Mouse (Mus musculus): ENCODE measurements around the gene Stx16. TPM values are rescaled to one million over a fixed set of nuclear protein-coding genes. Genes with fewer than 3 reads are reported as not detected.
A peak's percentile ranks its signal among the peaks of the same experiment; 100 is the strongest.

The Stx16 gene
- polyA plus RNA-seq, 1 experiment from 2014 or later = 12.3 TPM

GRCm38 (mm10) chr2:174075072-174075570, 987 bp upstream of the Stx16 start:
- DNase-seq (ENCODE audit: low spot score) = peak; percentile 14

DNA sequence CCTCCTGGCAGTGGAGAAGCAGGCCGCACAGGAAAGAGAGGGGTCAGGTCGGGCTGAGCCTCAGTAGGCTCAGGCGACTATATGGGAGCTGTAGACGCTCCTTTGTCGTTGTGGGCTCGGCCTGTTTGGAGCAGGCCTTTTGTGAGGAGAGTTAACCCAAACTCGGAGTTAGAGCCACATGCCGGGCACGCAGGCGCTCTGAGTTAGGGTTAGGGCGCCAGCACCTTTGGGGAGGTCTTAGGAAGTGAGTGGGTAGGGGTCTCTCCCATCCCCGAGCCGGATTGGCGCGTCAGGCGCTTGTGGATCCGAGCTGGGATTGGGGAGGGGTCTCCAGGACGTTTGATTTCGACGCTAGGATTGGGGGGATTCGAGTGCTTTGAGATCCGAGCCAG, 321 bp downstream of the Stx16 start:
- no peak for DNase-seq (ENCODE audit: low spot score)

DNA sequence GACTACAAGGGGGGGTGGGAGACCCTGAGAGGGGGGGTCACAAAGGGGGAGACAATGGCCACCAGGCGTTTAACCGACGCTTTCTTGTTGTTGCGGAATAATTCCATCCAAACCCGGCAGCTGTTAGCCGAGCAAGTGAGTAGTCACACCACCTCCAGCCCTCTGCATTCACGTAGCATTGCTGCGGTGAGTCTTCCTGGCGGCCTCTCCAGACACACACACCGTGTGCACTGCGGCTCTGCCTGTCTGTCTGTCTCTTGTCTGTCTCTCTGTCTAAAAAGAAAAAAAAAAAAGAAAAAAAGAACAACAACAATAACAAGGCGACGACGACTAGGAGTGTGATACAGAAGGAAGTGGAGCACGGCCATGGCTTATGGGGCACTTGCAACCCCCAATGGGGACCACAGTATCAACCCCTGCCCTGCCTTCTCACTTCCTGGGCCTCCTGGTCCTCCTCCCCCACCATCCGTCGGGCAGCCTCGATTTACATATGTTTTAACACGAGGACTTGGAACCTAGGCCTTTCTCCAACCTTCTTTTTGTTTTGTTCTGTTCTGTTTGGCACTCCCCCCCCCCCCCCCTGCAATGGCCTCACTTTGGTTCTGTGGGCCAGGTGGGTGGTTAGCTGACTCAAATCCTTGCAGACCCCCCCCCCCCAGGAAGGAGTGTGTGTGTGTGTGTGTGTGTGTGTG, 1.0 kb downstream of the Stx16 start:
- peak; percentile 76 for DNase-seq (ENCODE audit: low spot score)

GRCm38 (mm10) chr2:174077776-174078338, 1.7 kb downstream of the Stx16 start:
- peak; percentile 15 for DNase-seq (ENCODE audit: low spot score)

GRCm38 (mm10) chr2:174081833-174082232, 5.7 kb downstream of the Stx16 start:
- no peak for DNase-seq (ENCODE audit: low spot score)

DNA sequence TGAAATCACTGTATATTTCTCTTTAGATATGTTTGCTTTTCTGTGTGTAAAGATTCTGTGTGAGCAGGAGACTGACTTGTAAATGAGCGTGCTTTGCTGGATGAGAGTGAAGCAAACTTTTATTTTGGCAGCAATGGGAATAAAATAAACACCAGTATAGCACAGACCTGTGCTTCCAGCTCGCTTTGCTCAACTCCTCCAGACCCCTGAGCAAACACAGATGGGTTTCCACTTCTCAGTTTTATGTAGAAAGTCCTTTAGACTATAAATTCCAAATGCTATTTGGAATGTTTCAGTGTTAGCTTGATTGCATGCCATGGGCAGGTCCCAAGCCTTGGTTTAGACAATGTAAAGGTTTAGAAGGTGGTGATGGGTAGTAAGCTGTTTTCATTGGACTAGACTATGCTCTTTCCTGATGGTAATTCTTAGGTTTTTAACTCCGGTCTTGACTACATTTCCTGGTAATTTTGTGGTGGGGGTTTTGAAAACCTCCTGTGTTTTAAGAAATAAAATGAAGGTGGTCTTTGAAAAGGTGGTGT, 6.3 kb downstream of the Stx16 start:
- no peak for DNase-seq (ENCODE audit: low spot score)

- DNase-seq (ENCODE audit: low spot score) = no peak
Measured at GRCm38 (mm10) chr2:174095086-174095485, 19.0 kb downstream of the Stx16 start.

- no peak for DNase-seq (ENCODE audit: low spot score)
Measured at GRCm38 (mm10) chr2:174102399-174102798, 26.3 kb downstream of the Stx16 start.

DNA sequence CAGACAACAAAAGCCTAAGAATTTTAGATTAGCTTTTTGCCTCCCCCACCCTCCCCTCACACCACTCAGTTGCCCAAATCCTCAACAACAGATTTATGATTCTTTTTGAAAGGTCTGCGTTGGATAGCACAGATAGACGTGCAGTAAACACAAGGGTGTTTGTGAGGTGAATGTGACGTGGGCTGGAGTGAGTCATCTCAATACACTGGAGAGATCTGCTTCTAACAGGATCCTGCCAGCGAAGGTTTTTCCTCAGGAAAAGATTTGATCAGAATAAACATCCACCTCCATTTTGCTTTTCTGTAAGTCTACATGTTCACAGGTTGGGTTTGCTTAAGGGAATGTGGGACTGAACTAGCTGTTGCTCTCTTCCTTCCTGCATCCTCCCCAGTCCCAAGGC, 27.4 kb downstream of the Stx16 start:
- no peak for DNase-seq (ENCODE audit: low spot score)

DNA sequence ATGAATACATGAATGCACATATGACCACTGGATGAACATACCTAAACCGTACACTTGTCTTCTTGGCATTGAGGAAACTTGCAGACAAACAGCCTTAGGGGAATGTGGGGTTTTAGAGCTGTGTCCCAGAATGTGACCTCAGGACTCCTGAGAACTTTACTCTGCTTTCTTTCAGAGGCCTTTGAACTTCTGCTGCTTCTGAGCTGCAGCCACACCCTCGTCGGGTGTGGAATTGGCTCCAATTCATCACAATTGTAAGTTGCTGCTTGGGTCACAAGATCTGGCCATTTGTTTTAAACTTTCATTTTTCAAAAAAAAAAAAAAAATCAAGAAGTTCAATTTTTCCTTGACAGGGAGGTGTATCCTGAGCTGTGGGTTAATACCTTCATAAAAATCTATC, 31.3 kb downstream of the Stx16 start:
- DNase-seq (ENCODE audit: low spot score) = no peak

- peak; percentile 74 for DNase-seq (ENCODE audit: low spot score)
Measured at GRCm38 (mm10) chr2:174109991-174110782, 34.1 kb downstream of the Stx16 start, which contains the start of gene Npepl1. Gene Npepl1 (plus strand): TSS chr2:174110349.

GRCm38 (mm10) chr2:174110783-174111549, 34.9 kb downstream of the Stx16 start:
- DNase-seq (ENCODE audit: low spot score) = peak; percentile 48

DNA sequence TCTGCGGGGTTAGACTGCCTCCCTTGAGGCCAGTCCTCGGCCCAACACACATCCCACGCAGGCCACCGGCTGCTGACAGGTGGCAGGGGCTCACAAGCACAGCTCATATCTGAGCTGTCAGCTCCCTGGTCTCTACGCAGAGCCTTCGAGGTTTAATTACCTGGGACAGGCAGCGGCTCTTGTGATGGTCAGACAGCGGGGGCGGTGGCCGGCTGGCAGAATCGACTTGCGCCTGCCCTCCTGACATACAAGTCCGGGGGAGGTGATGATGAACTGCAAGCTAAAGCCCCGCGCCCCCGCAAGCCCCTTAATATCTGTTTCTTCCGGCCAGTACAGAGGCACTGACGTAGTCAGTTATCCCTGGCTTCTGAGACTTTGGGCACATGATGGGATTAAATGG, 36.8 kb downstream of the Stx16 start:
- no peak for DNase-seq (ENCODE audit: low spot score)

- DNase-seq (ENCODE audit: low spot score) = no peak
Measured at GRCm38 (mm10) chr2:174114148-174114864, 38.2 kb downstream of the Stx16 start.

DNA sequence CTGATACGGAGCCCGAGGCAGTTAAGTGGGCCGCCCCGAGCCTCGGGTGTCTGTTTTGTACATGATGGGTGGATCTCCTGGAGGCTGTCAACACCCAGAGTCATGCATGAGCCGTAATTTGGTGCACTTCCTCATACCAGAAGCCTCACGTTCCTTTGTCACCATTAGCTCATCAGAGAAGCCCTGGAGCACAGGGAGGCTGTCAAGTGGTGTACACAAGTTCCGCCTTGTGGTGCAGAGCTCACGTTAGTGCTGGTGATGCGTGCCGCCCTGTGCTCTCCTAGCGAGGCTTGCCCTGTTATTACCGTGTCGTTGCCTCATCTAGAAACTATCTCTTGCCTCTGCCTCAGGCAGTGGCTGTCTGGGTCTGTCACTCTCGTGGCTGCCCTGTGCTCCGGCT, 40.8 kb downstream of the Stx16 start:
- no peak for DNase-seq (ENCODE audit: low spot score)

- DNase-seq (ENCODE audit: low spot score) = no peak
Measured at GRCm38 (mm10) chr2:174118141-174118540, 42.0 kb downstream of the Stx16 start.

- no peak for DNase-seq (ENCODE audit: low spot score)
Measured at GRCm38 (mm10) chr2:174119259-174119658, 43.2 kb downstream of the Stx16 start.

DNA sequence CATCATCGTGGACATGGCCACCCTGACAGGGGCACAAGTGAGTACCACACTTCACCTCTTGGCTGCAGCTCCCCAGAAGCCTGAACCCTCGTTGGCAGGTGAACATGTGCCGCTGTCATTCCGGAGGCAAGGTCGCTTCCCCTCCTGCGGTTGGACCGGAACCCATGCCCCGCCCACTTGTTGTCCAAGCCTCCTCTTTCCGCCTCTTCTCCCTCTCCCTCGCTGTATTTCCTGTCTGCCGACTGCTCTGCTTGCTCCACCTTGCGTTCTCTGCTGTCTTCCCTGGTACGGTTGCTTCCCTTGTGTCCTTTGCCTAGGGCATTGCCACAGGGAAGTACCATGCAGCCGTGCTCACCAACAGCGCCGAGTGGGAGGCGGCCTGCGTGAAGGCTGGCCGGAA, 44.5 kb downstream of the Stx16 start:
- no peak for DNase-seq (ENCODE audit: low spot score)

DNA sequence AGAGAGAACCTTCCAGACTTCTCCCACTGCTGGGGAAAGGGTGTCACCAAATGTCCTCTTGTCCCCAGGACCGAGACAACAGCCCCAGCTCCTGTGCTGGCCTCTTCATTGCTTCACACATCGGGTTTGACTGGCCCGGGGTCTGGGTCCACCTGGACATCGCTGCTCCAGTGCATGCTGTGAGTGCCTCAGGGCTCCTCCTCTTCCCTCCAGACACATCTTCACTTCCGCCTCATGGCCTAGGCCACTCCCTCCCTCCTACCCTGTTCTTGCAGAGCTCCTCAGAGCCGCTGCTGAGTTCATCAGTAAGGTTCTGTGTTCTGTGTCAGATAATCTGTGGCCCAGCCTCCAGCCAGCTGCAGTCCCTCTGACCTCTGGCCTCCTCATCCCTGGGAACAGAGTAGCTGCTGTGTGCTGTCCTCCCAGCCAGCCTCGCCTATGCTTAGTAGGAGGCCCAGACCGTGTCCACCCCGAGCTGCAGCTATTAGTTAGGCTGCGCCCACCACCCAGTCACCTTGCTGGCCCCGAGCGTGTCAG, 45.4 kb downstream of the Stx16 start:
- DNase-seq (ENCODE audit: low spot score) = no peak

GRCm38 (mm10) chr2:174122331-174122730, 46.2 kb downstream of the Stx16 start:
- no peak for DNase-seq (ENCODE audit: low spot score)
